29 mouse cellular contexts compared by ENCODE assay signal in the genomic region with DNA sequence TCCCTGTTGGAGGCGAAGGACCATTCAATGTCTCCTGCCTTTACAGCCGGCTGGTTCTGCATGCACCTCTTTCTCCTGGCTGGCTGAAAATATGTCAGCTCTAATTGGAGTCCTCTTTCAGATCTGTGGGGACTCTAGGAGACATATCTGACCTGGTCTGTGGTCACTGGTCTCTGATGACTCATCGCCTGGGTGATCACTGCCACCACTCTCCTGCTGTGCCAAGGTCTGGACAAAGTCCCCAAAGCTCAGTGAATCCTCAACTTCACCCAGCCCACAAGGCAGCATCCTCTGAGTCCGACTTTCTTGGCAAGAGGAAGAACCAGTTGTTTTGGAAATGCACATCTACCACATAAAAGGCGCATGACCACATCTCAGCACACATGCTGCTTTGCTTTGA. TPM values are rescaled to one million over a fixed set of nuclear protein-coding genes. Genes with fewer than 3 reads are reported as not detected.
DNase-seq lines count a peak whose midpoint lies in the region; ATAC-seq lines count a peak whose summit lies in the region.
"Had no signal": no experiment of that assay in that cellular context is flagged by ENCODE, and none has a peak within 500 bp of the region (broad histone marks: within the 10 kb centered on the region; RNA-seq: fewer than 3 reads in every experiment).

No protein-coding gene starts in this region.

- no peaks in the 10 kb centered on the region for H3K27me3 ChIP-seq in embryonic facial prominence, embryonic 12.5 days
- no peaks in the 10 kb centered on the region for H3K27me3 ChIP-seq in embryonic facial prominence, embryonic 10.5 days (replicated peaks; ENCODE audit: low read depth, poor library complexity, severe bottlenecking)
- no peaks in the 10 kb centered on the region for H3K27me3 ChIP-seq in neural tube, embryonic 15.5 days (replicated peaks)
- H3K27me3 ChIP-seq: forebrain, embryonic 12.5 days; heart, embryonic 13.5 days; hindbrain, embryonic 12.5 days; neural tube, embryonic 13.5 days; stomach, embryonic 15.5 days had no signal

- H3K4me1 ChIP-seq in embryonic facial prominence, embryonic 12.5 days = no peaks in the 10 kb centered on the region
- no peaks in the 10 kb centered on the region; the same call in 1 of the 2 replicates for H3K4me1 ChIP-seq in embryonic facial prominence, embryonic 10.5 days
- H3K4me1 ChIP-seq in neural tube, embryonic 15.5 days = no peaks in the 10 kb centered on the region
- H3K4me1 ChIP-seq: forebrain, embryonic 12.5 days; heart, embryonic 13.5 days; hindbrain, embryonic 12.5 days; midbrain, embryonic 10.5 days; neural tube, embryonic 13.5 days; stomach, embryonic 15.5 days had no signal

- no peak overlapping the region for H3K4me2 ChIP-seq in embryonic facial prominence, embryonic 12.5 days (replicated peaks)
- H3K4me2 ChIP-seq in neural tube, embryonic 15.5 days = no peak overlapping the region
- H3K4me2 ChIP-seq: forebrain, embryonic 12.5 days; heart, embryonic 13.5 days; hindbrain, embryonic 12.5 days; neural tube, embryonic 13.5 days; stomach, embryonic 15.5 days had no signal

- H3K9me3 ChIP-seq in embryonic facial prominence, embryonic 12.5 days = no peaks in the 10 kb centered on the region
- no peaks in the 10 kb centered on the region for H3K9me3 ChIP-seq in embryonic facial prominence, embryonic 10.5 days
- no peaks in the 10 kb centered on the region for H3K9me3 ChIP-seq in neural tube, embryonic 15.5 days (replicated peaks)
- H3K9me3 ChIP-seq: forebrain, embryonic 12.5 days; heart, embryonic 13.5 days; hindbrain, embryonic 12.5 days; limb, embryonic 10.5 days; midbrain, embryonic 10.5 days; neural tube, embryonic 13.5 days; stomach, embryonic 15.5 days had no signal

- 0 out of 2 replicates have a peak overlapping the region, but pooled peaks have one; percentile 50 for H3K27ac ChIP-seq in embryonic facial prominence, embryonic 12.5 days
- no peak overlapping the region for H3K27ac ChIP-seq in embryonic facial prominence, embryonic 10.5 days (replicated peaks)
- H3K27ac ChIP-seq in neural tube, embryonic 15.5 days (replicated peaks) = no peak overlapping the region
- H3K27ac ChIP-seq: forebrain, embryonic 12.5 days; heart, embryonic 13.5 days; hindbrain, embryonic 12.5 days; limb, embryonic 10.5 days; macrophage; midbrain, embryonic 10.5 days; neural tube, embryonic 13.5 days; stomach, embryonic 15.5 days had no signal

- H3K36me3 ChIP-seq in embryonic facial prominence, embryonic 12.5 days = peaks cover 29% of the 10 kb centered on the region
- H3K36me3 ChIP-seq in embryonic facial prominence, embryonic 10.5 days (replicated peaks) = peaks cover 57% of the 10 kb centered on the region
- peaks cover 29% of the 10 kb centered on the region for H3K36me3 ChIP-seq in neural tube, embryonic 15.5 days

- DNase-seq in cerebellum, adult 9-11 months = no peak
- DNase-seq in embryonic facial prominence, embryonic 10.5 days (ENCODE audit: low spot score) = no peak
- peak; percentile 46 for DNase-seq in 3134 (ENCODE audit: extremely low read depth, insufficient read length, low spot score)
- DNase-seq in MN1 (ENCODE audit: low spot score) = peak; percentile 35
- DNase-seq in ovary, postnatal 14 days (ENCODE audit: low spot score) = no peak
- DNase-seq: B cell, adult 2 months; gastrocnemius, postnatal 25 days; heart, adult 18-20 months; heart, postnatal 14 days; kidney, adult 11 months; kidney, postnatal 4 days; liver; liver, postnatal 0 days; thymus, adult 2 months had no signal

- no peak overlapping the region for H3K4me3 ChIP-seq in embryonic facial prominence, embryonic 12.5 days
- no peak overlapping the region for H3K4me3 ChIP-seq in embryonic facial prominence, embryonic 10.5 days
- H3K4me3 ChIP-seq in neural tube, embryonic 15.5 days (replicated peaks) = no peak overlapping the region
- H3K4me3 ChIP-seq: erythroblast, embryonic 14.5 days; forebrain, embryonic 12.5 days; heart, embryonic 13.5 days; hindbrain, embryonic 12.5 days; limb, embryonic 10.5 days; midbrain, embryonic 10.5 days; myocyte; neural tube, embryonic 13.5 days; stomach, embryonic 15.5 days had no signal

- 87% methylated on average over 5 of the region's 5 CpGs for WGBS in embryonic facial prominence, embryonic 12.5 days
- WGBS in embryonic facial prominence, embryonic 10.5 days = 87% methylated on average over 5 of the region's 5 CpGs
- 87% methylated on average over 5 of the region's 5 CpGs for WGBS in neural tube, embryonic 15.5 days

- ATAC-seq in cerebellum, adult (ENCODE audit: insufficient number of reproducible peaks, low FRiP score, low TSS enrichment) = peak; percentile 34; the same call in 1 of the 2 replicates
- ATAC-seq in embryonic facial prominence, embryonic 12.5 days (ENCODE audit: insufficient number of reproducible peaks, insufficient read depth, low FRiP score, low TSS enrichment) = no peak
- ATAC-seq in neural tube, embryonic 15.5 days (ENCODE audit: low FRiP score) = no peak
- ATAC-seq: liver, postnatal 0 days; lung, postnatal 0 days; midbrain, embryonic 16.5 days had no signal

- no peak overlapping the region for H3K9ac ChIP-seq in embryonic facial prominence, embryonic 12.5 days
- H3K9ac ChIP-seq in neural tube, embryonic 15.5 days (replicated peaks) = no peak overlapping the region
- H3K9ac ChIP-seq: forebrain, embryonic 12.5 days; heart, embryonic 13.5 days; hindbrain, embryonic 12.5 days; liver, postnatal 0 days; neural tube, embryonic 13.5 days; stomach, embryonic 15.5 days had no signal

RNA-seq across cellular contexts. Expression of a gene that starts 27.5 kb away (rescaled TPM):
- polyA plus RNA-seq in embryonic facial prominence, embryonic 12.5 days (2016; fragmentation: Nextera tagmentation; extraction: Ambion mirVana) = 9.0 and 10.4 TPM in 2 replicates
- polyA plus RNA-seq in embryonic facial prominence, embryonic 10.5 days (2016; fragmentation: Nextera tagmentation; extraction: Ambion mirVana) = 10.2 and 10.6 TPM in 2 replicates
- polyA plus RNA-seq in neural tube, embryonic 15.5 days (2015; fragmentation: Nextera tagmentation; extraction: Ambion mirVana) = 7.8 TPM in 2 replicates

RNA-seq across cellular contexts. Expression of a gene that starts 50.4 kb away (rescaled TPM):
- 17.3 and 18.3 TPM in 2 replicates for polyA plus RNA-seq in embryonic facial prominence, embryonic 12.5 days (2016; fragmentation: Nextera tagmentation; extraction: Ambion mirVana)
- 9.0 and 11.1 TPM in 2 replicates for polyA plus RNA-seq in embryonic facial prominence, embryonic 10.5 days (2016; fragmentation: Nextera tagmentation; extraction: Ambion mirVana)
- 0.70 and 6.3 TPM in 2 replicates for polyA plus RNA-seq in neural tube, embryonic 15.5 days (2015; fragmentation: Nextera tagmentation; extraction: Ambion mirVana)
- polyA plus RNA-seq: erythroblast, embryonic 14.5 days; macrophage had no signal

Comparison
In these comparisons a context has a peak if more than half of its experiments do, and no peak if none do; other contexts are left out.
1. DNase-seq: peak in 3134 (single experiment) and MN1 (single experiment); none in cerebellum, adult 9-11 months (single experiment), embryonic facial prominence, embryonic 10.5 days (single experiment) and ovary, postnatal 14 days (single experiment).